Mouse (Mus musculus) small intestine, adult 2 months (tissue): ENCODE results near the gene Sema5a.

ENCODE experiments used
- CTCF ChIP-seq: fragments of 200-500 bp; IDR thresholded peaks from 2 replicates; pipeline ENCODE4 v1.5.1; 2012; ENCODE audit warnings: low read depth, mild to moderate bottlenecking, control low read depth, inconsistent platforms, low read length, moderate library complexity, mixed read lengths; ENCODE audit not compliant: insufficient replicate concordance, insufficient read length; ENCODE audit errors: extremely low read depth
- POLR2A ChIP-seq: fragments of 200-500 bp; IDR thresholded peaks from 2 replicates; pipeline ENCODE4 v1.6.1; 2012; ENCODE audit warnings: low read depth, mild to moderate bottlenecking, control low read depth, inconsistent platforms, low read length, moderate library complexity

- TF ChIP-seq CTCF (no peak), POLR2A (no peak)
Measured at GRCm38 (mm10) chr15:32320739-32321138, 76.1 kb downstream of the Sema5a start.
